Mouse (Mus musculus) right cerebral cortex, postnatal 10 days (tissue): ENCODE measurements at regions not wholly inside any gene's neighbourhood (a gene's known extent, or its start where the extent isn't known, plus 50 kb on each side); places are given as distances from the start of the nearest gene placed in this dataset.

Source experiments
- DNase-seq, 2 experiments: peaks; one replicate each; pipeline ENCODE4 v3.0.0; 2021; ENCODE audit warnings: low spot score in 2 of 2

DNA sequence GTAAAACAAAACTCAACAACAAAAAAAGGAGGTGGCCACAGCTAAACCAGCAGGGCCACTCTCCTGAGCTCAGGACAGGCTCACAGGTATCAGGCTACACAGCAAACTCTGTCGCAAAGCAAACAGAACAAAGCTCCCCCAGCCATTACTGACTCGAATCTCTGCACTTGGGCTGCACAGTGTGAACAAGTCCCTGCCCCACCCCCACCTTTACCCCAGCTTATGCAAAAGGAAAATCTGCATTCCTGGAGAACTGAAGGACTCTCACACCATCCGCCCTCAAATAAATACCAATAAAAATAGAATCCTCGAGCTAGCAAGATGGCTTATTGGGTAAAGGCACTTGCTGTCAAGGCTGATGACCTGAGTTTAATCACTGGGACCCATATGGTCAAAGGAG, 60.6 kb upstream of the Syt13 start:
- no peak for DNase-seq

- DNase-seq = no peak
These were observed 58.9 kb upstream of the Syt13 start for GRCm38 (mm10) chr2:92856047-92856446.

- DNase-seq = no peak
These were observed 54.2 kb upstream of the Syt13 start for GRCm38 (mm10) chr2:92860502-92861197.
